Mouse (Mus musculus): Measurements from ENCODE around the gene Plin3. TPM values are rescaled to one million over a fixed set of nuclear protein-coding genes. Genes with fewer than 3 reads are reported as not detected.
A peak's percentile ranks its signal among the peaks of the same experiment; 100 is the strongest.

Plin3 gene
- 21.9 and 22.3 TPM in 2 replicates for polyA plus RNA-seq (2012; rRNA removed)

DNA sequence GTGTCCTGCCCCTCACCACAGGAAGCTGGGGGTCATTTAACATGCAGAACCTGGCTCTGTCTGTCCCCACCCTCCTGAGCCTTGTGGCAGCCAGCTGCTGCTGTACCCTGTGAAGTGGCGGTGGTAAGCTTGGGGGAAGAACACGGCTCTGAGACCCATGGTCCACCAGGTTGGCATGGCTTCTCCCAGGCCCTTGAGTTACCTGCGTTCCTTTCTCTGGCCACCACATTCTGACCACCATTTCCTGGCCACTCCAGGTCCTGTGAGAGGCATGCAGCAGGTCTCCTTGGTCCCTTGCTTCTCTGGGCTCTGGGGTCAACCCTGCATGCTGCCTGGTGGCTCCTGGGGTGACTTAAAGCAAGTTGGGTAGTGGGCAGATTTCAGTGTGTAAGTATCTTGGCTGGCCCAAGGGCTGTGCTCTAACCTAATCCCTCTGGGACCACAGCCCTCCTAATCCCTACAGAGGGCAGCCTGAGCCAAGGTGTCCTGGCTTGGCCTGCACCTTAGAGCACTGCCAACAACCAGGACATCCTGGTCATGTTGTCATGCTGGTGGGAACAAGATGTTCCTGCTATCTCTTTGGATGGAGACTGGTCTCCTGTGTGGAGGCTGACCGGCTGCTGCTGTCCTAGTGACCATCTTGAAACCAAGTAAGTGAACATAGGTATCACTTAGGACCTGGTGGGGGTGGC, at the start of gene Plin3:
Plin3 (minus strand) TSS at position 343 of the 692 bp plus-strand sequence.
- no peaks in the 10 kb centered on the region for H3K36me3 ChIP-seq (ENCODE audit: control insufficient read depth, insufficient read depth, low read length)
- TF ChIP-seq POLR2A (IDR thresholded peaks at IDR 0.05; ENCODE audit: control insufficient read depth, low read depth, low read length) (no peak), CTCF (IDR thresholded peaks at IDR 0.05; ENCODE audit: control insufficient read depth, insufficient read depth, insufficient replicate concordance, low read depth, low read length) (no peak)
- H3K27me3 ChIP-seq (ENCODE audit: control insufficient read depth, insufficient read depth, low read length) = no peaks in the 10 kb centered on the region
- peaks cover 43% of the 10 kb centered on the region for H3K4me1 ChIP-seq (ENCODE audit: control insufficient read depth, insufficient read depth, low read length)
- no peak within 1 kb of the TSS for H3K4me3 ChIP-seq (ENCODE audit: control insufficient read depth, low read depth, low read length)
- 0 out of 2 replicates have a peak within 1 kb of the TSS, but pooled peaks have one; percentile 56 for H3K27ac ChIP-seq (ENCODE audit: control insufficient read depth, insufficient read depth, low read depth, low read length)

GRCm38 (mm10) chr17:56340717-56341116, 48.0 kb upstream of the Plin3 start:
- H3K4me1 ChIP-seq (ENCODE audit: control insufficient read depth, insufficient read depth, low read length) = no peaks in the 10 kb centered on the region
- no peaks in the 10 kb centered on the region for H3K27me3 ChIP-seq (ENCODE audit: control insufficient read depth, insufficient read depth, low read length)
- H3K27ac ChIP-seq (ENCODE audit: control insufficient read depth, insufficient read depth, low read depth, low read length) = no peak overlapping the region
- TF ChIP-seq POLR2A (IDR thresholded peaks at IDR 0.05; ENCODE audit: control insufficient read depth, low read depth, low read length) (no peak), CTCF (IDR thresholded peaks at IDR 0.05; ENCODE audit: control insufficient read depth, insufficient read depth, insufficient replicate concordance, low read depth, low read length) (no peak)
- no peaks in the 10 kb centered on the region for H3K36me3 ChIP-seq (ENCODE audit: control insufficient read depth, insufficient read depth, low read length)
- no peak overlapping the region for H3K4me3 ChIP-seq (ENCODE audit: control insufficient read depth, low read depth, low read length)

DNA sequence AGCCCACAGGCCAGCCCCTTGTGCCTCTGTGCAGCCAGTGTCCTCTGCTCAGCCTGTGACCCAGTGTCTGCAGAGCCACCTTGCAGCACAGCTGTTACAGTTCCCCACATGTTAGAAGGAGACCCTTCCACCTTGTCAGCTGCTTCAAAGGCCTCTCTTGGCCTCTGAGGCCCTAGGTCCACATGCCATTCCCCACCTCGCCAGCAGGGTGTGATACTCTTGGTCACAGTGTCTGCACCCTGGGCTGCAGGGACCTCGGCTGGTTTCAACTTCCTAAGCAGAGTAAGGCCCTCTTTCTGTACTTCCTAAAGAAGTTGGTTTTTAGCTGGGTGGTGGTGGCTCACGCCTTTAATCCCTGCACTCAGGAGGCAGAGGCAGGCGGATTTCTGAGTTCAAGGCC, 46.2 kb upstream of the Plin3 start:
- Histone ChIP-seq H3K4me3 (ENCODE audit: control insufficient read depth, low read depth, low read length) (no peak overlapping the region), H3K4me1 (ENCODE audit: control insufficient read depth, insufficient read depth, low read length) (peaks cover 3% of the 10 kb centered on the region; the same call in 1 of the 2 replicates), H3K27me3 (ENCODE audit: control insufficient read depth, insufficient read depth, low read length) (no peaks in the 10 kb centered on the region), H3K36me3 (ENCODE audit: control insufficient read depth, insufficient read depth, low read length) (no peaks in the 10 kb centered on the region), H3K27ac (ENCODE audit: control insufficient read depth, insufficient read depth, low read depth, low read length) (no peak overlapping the region)
- TF ChIP-seq CTCF (IDR thresholded peaks at IDR 0.05; ENCODE audit: control insufficient read depth, insufficient read depth, insufficient replicate concordance, low read depth, low read length) = peak; percentile 37; the same call in 1 of the 2 replicates
- TF ChIP-seq POLR2A (IDR thresholded peaks at IDR 0.05; ENCODE audit: control insufficient read depth, low read depth, low read length) = no peak

DNA sequence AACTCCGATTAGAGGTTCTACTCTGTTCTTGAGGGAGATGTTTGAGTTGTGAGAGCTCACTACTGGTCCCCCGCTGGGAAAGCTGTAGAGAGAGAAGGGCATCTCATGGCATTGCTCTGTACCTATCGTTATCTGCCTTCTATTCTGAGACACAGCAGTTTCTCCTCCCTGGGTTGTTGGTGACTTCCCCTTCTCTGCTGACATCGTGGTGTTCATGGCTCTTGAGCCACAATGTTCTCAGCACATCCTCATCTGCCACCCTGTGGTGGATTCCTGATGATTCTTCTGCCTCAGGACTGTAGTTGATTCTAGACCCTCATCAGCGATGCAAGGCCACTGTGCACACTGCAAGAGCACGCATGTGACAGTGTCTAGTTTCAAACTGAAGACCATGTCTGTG, 45.1 kb upstream of the Plin3 start:
- Histone ChIP-seq H3K4me1 (ENCODE audit: control insufficient read depth, insufficient read depth, low read length) (peaks cover 3% of the 10 kb centered on the region; the same call in 1 of the 2 replicates), H3K27me3 (ENCODE audit: control insufficient read depth, insufficient read depth, low read length) (no peaks in the 10 kb centered on the region), H3K36me3 (ENCODE audit: control insufficient read depth, insufficient read depth, low read length) (no peaks in the 10 kb centered on the region), H3K27ac (ENCODE audit: control insufficient read depth, insufficient read depth, low read depth, low read length) (no peak overlapping the region), H3K4me3 (ENCODE audit: control insufficient read depth, low read depth, low read length) (no peak overlapping the region)
- TF ChIP-seq POLR2A (IDR thresholded peaks at IDR 0.05; ENCODE audit: control insufficient read depth, low read depth, low read length) (no peak), CTCF (IDR thresholded peaks at IDR 0.05; ENCODE audit: control insufficient read depth, insufficient read depth, insufficient replicate concordance, low read depth, low read length) (no peak)

GRCm38 (mm10) chr17:56337190-56337589, 44.5 kb upstream of the Plin3 start:
- peaks cover 3% of the 10 kb centered on the region; the same call in 1 of the 2 replicates for H3K4me1 ChIP-seq (ENCODE audit: control insufficient read depth, insufficient read depth, low read length)
- no peaks in the 10 kb centered on the region for H3K36me3 ChIP-seq (ENCODE audit: control insufficient read depth, insufficient read depth, low read length)
- TF ChIP-seq POLR2A (IDR thresholded peaks at IDR 0.05; ENCODE audit: control insufficient read depth, low read depth, low read length) (no peak), CTCF (IDR thresholded peaks at IDR 0.05; ENCODE audit: control insufficient read depth, insufficient read depth, insufficient replicate concordance, low read depth, low read length) (peak; percentile 14; the same call in 1 of the 2 replicates)
- no peaks in the 10 kb centered on the region for H3K27me3 ChIP-seq (ENCODE audit: control insufficient read depth, insufficient read depth, low read length)
- H3K27ac ChIP-seq (ENCODE audit: control insufficient read depth, insufficient read depth, low read depth, low read length) = no peak overlapping the region
- no peak overlapping the region for H3K4me3 ChIP-seq (ENCODE audit: control insufficient read depth, low read depth, low read length)

- peaks cover 12% of the 10 kb centered on the region for H3K4me1 ChIP-seq (ENCODE audit: control insufficient read depth, insufficient read depth, low read length)
- no peak for TF ChIP-seq POLR2A (IDR thresholded peaks at IDR 0.05; ENCODE audit: control insufficient read depth, low read depth, low read length)
- TF ChIP-seq CTCF (IDR thresholded peaks at IDR 0.05; ENCODE audit: control insufficient read depth, insufficient read depth, insufficient replicate concordance, low read depth, low read length) = peak; percentile 26; the same call in 1 of the 2 replicates
- H3K36me3 ChIP-seq (ENCODE audit: control insufficient read depth, insufficient read depth, low read length) = no peaks in the 10 kb centered on the region
Measured at GRCm38 (mm10) chr17:56332987-56333386, 40.3 kb upstream of the Plin3 start.

DNA sequence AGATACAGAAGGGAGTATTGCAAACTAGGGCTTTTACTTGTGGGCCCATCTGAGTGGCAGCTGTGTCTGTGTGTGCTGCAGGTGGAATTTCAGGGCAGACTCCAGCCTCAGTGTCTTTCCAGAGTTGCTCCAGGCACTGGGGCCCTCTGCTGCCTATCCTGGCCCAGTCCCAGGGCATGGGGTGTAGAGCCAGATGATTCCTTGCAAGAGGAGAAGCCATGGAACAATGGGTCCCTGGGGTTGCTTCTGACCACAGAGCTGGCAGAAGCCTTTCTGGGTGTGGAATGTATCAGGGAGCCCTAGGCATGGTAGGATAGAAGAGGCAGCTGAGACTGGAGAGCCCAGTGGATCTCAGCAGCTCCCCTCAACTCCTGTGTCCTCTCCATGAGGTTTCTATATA, 38.6 kb upstream of the Plin3 start:
- Histone ChIP-seq H3K4me1 (ENCODE audit: control insufficient read depth, insufficient read depth, low read length) (peaks cover 24% of the 10 kb centered on the region), H3K36me3 (ENCODE audit: control insufficient read depth, insufficient read depth, low read length) (no peaks in the 10 kb centered on the region), H3K27me3 (ENCODE audit: control insufficient read depth, insufficient read depth, low read length) (no peaks in the 10 kb centered on the region), H3K4me3 (ENCODE audit: control insufficient read depth, low read depth, low read length) (no peak overlapping the region), H3K27ac (ENCODE audit: control insufficient read depth, insufficient read depth, low read depth, low read length) (no peak overlapping the region)
- TF ChIP-seq POLR2A (IDR thresholded peaks at IDR 0.05; ENCODE audit: control insufficient read depth, low read depth, low read length) (no peak), CTCF (IDR thresholded peaks at IDR 0.05; ENCODE audit: control insufficient read depth, insufficient read depth, insufficient replicate concordance, low read depth, low read length) (no peak)

More at GRCm38 (mm10) chr17:56332987-56333386, 40.3 kb upstream of the Plin3 start:
- H3K27me3 ChIP-seq (ENCODE audit: control insufficient read depth, insufficient read depth, low read length) = no peaks in the 10 kb centered on the region
- no peak overlapping the region for H3K4me3 ChIP-seq (ENCODE audit: control insufficient read depth, low read depth, low read length)
- no peak overlapping the region for H3K27ac ChIP-seq (ENCODE audit: control insufficient read depth, insufficient read depth, low read depth, low read length)

Data from testis, adult 2 months (tissue).